Mouse (Mus musculus) right cerebral cortex, adult 18-20 months (tissue): ENCODE results near the gene Ccdc138.

Experiments
- DNase-seq: peaks from one replicate; pipeline ENCODE4 v3.0.0; 2022; ENCODE audit warnings: mixed read lengths

Gene Ccdc138

GRCm38 (mm10) chr10:58585427-58586223, 87.9 kb downstream of the Ccdc138 start:
- DNase-seq = no peak

- DNase-seq = no peak
These were observed 96.7 kb downstream of the Ccdc138 start for GRCm38 (mm10) chr10:58594486-58594885.

- no peak for DNase-seq
These were observed 97.4 kb downstream of the Ccdc138 start for GRCm38 (mm10) chr10:58595197-58595596.

- DNase-seq = no peak
These were observed 98.1 kb downstream of the Ccdc138 start for GRCm38 (mm10) chr10:58595821-58596220.

GRCm38 (mm10) chr10:58600151-58600550, 102.4 kb downstream of the Ccdc138 start:
- DNase-seq = no peak

- DNase-seq = no peak
These were observed 103.2 kb downstream of the Ccdc138 start for GRCm38 (mm10) chr10:58600983-58601382.

GRCm38 (mm10) chr10:58601431-58601901, 103.7 kb downstream of the Ccdc138 start:
- DNase-seq = peak; percentile 42

GRCm38 (mm10) chr10:58601946-58602345, 104.2 kb downstream of the Ccdc138 start:
- DNase-seq = no peak

GRCm38 (mm10) chr10:58604779-58605178, 107.0 kb downstream of the Ccdc138 start:
- DNase-seq = peak; percentile 24

- DNase-seq = no peak
These were observed 108.6 kb downstream of the Ccdc138 start for GRCm38 (mm10) chr10:58606356-58606755.

- no peak for DNase-seq
These were observed 111.1 kb downstream of the Ccdc138 start for GRCm38 (mm10) chr10:58608858-58609257.

- DNase-seq = peak; percentile 18
These were observed 112.9 kb downstream of the Ccdc138 start for GRCm38 (mm10) chr10:58610484-58611261.

GRCm38 (mm10) chr10:58614601-58615000, 116.9 kb downstream of the Ccdc138 start:
- DNase-seq = no peak

GRCm38 (mm10) chr10:58616565-58616964, 118.8 kb downstream of the Ccdc138 start:
- DNase-seq = no peak

GRCm38 (mm10) chr10:58618501-58619216, 120.9 kb downstream of the Ccdc138 start:
- no peak for DNase-seq

- DNase-seq = no peak
These were observed 121.5 kb downstream of the Ccdc138 start for GRCm38 (mm10) chr10:58619266-58619665.

- no peak for DNase-seq
These were observed 127.3 kb downstream of the Ccdc138 start for GRCm38 (mm10) chr10:58624848-58625711.
